Mouse (Mus musculus) bone marrow macrophage, adult 2 months (primary cell): ENCODE results near the gene Gcnt2.

ENCODE experiments used
- CTCF ChIP-seq: IDR thresholded peaks from 2 replicates; pipeline ENCODE4 v1.5.1; 2012; ENCODE audit warnings: low read depth, mild to moderate bottlenecking, low read length, moderate library complexity
- POLR2A ChIP-seq: IDR thresholded peaks from 2 replicates; pipeline ENCODE4 v1.6.1; 2012; ENCODE audit warnings: mild to moderate bottlenecking, low read depth, low read length, borderline replicate concordance

DNA sequence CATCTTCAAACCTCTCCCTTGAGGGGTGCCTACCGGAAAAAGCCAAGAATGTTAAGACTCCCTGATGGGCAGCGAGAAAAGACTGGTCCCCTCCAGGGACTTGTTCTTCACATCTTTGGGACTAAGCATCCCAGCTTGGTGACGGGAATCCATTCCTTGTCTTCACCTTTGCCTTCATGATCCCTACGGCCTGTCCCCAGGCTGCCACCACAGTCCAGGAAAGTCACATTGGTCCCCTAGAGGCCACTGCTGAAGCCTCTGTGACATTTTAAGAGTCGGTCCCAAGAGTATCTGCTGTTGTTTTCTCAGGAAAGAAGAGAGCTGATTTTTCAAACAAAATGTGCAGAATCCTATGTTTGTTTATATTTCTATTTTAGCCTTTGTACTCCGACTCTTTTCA, 52.4 kb downstream of the Gcnt2 start:
- no peak for TF ChIP-seq CTCF
- TF ChIP-seq POLR2A = no peak
